Mouse (Mus musculus): ENCODE data around the gene Lkaaear1. TPM values are rescaled to one million over a fixed set of nuclear protein-coding genes. Genes with fewer than 3 reads are reported as not detected.

Gene Lkaaear1
- polyA plus RNA-seq, 1 experiment = not detected

- H3K27ac ChIP-seq (ENCODE audit: insufficient read depth, low read depth, low read length) = no peak overlapping the region
- H3K4me1 ChIP-seq (ENCODE audit: control insufficient read depth, insufficient read depth, insufficient read length, low read length) = peaks cover 3% of the 10 kb centered on the region; the same call in 1 of the 2 replicates
- H3K4me3 ChIP-seq (ENCODE audit: low read depth, low read length) = no peak overlapping the region
- 85% methylated on average over 7 of the region's 7 CpGs for WGBS
- H3K36me3 ChIP-seq (ENCODE audit: control insufficient read depth, insufficient read depth, low read length) = peaks cover 20% of the 10 kb centered on the region
- TF ChIP-seq POLR2A (IDR thresholded peaks at IDR 0.05; ENCODE audit: low read depth, low read length) (no peak), CTCF (IDR thresholded peaks at IDR 0.05; ENCODE audit: extremely low read depth, insufficient read length, insufficient replicate concordance, low read depth, low read length) (no peak)
- H3K27me3 ChIP-seq (ENCODE audit: control insufficient read depth, insufficient read depth, low read length) = peaks cover 16% of the 10 kb centered on the region
These were observed 39.7 kb downstream of the Lkaaear1 start for GRCm38 (mm10) chr2:181658528-181658927.

DNA sequence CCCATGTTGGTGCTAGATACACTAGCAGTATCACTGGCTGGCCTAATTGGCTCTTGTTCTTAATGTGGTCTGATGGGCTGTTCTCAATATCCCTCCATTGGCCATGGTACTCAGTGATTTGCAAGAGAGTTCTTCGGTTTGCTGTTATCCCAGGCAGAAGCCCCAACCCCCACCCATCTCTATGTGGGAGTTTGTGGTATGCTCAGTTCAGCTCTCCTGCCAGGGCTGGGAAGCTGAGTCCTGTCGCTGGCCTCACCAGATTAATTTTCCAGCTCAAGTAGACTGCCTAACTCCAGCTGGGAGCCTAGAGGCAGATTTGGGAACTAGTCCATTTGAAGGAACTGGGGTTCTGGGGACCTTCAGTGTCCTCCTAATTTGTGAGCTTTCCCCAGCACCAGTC, 40.8 kb downstream of the Lkaaear1 start:
- 83% methylated on average over 2 of the region's 2 CpGs for WGBS
- Histone ChIP-seq H3K4me3 (ENCODE audit: low read depth, low read length) (no peak overlapping the region), H3K27me3 (ENCODE audit: control insufficient read depth, insufficient read depth, low read length) (peaks cover 12% of the 10 kb centered on the region; the same call in 1 of the 2 replicates), H3K36me3 (ENCODE audit: control insufficient read depth, insufficient read depth, low read length) (peaks cover 22% of the 10 kb centered on the region), H3K27ac (ENCODE audit: insufficient read depth, low read depth, low read length) (no peak overlapping the region), H3K4me1 (ENCODE audit: control insufficient read depth, insufficient read depth, insufficient read length, low read length) (peaks cover 7% of the 10 kb centered on the region; the same call in 1 of the 2 replicates)
- TF ChIP-seq POLR2A (IDR thresholded peaks at IDR 0.05; ENCODE audit: low read depth, low read length) = no peak
- TF ChIP-seq CTCF (IDR thresholded peaks at IDR 0.05; ENCODE audit: extremely low read depth, insufficient read length, insufficient replicate concordance, low read depth, low read length) = no peak

DNA sequence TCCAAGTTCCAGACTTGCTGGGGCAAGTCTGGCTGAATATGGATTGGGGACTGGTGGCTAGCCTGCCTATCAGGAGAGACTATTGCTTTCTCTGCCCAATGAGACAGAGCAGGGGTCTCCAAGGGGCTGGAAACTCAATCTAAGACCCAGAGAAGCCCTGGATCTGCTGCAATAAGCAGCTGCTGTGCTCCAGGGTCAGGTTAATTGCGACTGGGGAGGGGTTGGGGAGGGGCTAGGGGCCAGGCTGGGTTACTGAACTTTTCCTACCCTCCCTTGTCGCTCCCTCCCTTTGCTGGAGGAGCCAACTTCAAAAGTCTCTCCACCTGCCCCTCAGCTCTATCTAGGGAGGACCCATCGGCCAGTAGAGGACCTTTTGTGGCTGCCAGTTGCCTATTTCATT, 41.5 kb downstream of the Lkaaear1 start, which contains the start of gene Gm29797:
Gene Gm29797 (plus strand): TSS at position 301 of the 400 bp plus-strand sequence.
- H3K36me3 ChIP-seq (ENCODE audit: control insufficient read depth, insufficient read depth, low read length) = peaks cover 28% of the 10 kb centered on the region
- 75% methylated on average over 3 of the region's 3 CpGs for WGBS
- no peak for TF ChIP-seq POLR2A (IDR thresholded peaks at IDR 0.05; ENCODE audit: low read depth, low read length)
- TF ChIP-seq CTCF (IDR thresholded peaks at IDR 0.05; ENCODE audit: extremely low read depth, insufficient read length, insufficient replicate concordance, low read depth, low read length) = no peak
- no peak within 1 kb of the TSS for H3K27ac ChIP-seq (ENCODE audit: insufficient read depth, low read depth, low read length)
- no peak within 1 kb of the TSS for H3K4me3 ChIP-seq (ENCODE audit: low read depth, low read length)
- H3K4me1 ChIP-seq (ENCODE audit: control insufficient read depth, insufficient read depth, insufficient read length, low read length) = peaks cover 11% of the 10 kb centered on the region; the same call in 1 of the 2 replicates
- H3K27me3 ChIP-seq (ENCODE audit: control insufficient read depth, insufficient read depth, low read length) = peaks cover 12% of the 10 kb centered on the region; the same call in 1 of the 2 replicates

DNA sequence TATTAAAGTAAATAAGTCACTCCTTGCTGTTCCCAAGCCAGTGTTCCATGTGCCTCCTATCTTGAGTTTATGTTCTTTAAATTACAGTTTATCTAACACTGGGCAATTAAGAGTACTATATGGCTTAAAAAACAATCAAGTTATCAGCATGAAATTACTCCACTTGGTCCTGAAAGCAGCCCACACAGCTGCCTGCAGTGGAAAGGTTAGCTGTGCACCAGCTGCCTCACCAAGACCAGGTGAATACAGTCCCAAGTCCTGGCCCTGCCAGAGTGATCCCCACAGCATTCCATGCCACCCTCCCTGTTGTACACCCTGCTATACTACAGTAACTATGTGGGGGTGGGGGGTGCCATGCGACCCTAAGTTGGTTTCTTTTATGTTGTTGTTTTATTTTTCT, 44.7 kb downstream of the Lkaaear1 start:
- H3K36me3 ChIP-seq (ENCODE audit: control insufficient read depth, insufficient read depth, low read length) = peaks cover 53% of the 10 kb centered on the region
- peaks cover 12% of the 10 kb centered on the region; the same call in 1 of the 2 replicates for H3K27me3 ChIP-seq (ENCODE audit: control insufficient read depth, insufficient read depth, low read length)
- H3K27ac ChIP-seq (ENCODE audit: insufficient read depth, low read depth, low read length) = peak overlapping the region; percentile 23; the same call in 1 of the 2 replicates
- 43% methylated on average over 1 of the region's 1 CpGs for WGBS
- H3K4me1 ChIP-seq (ENCODE audit: control insufficient read depth, insufficient read depth, insufficient read length, low read length) = peaks cover 13% of the 10 kb centered on the region; the same call in 1 of the 2 replicates
- H3K4me3 ChIP-seq (ENCODE audit: low read depth, low read length) = no peak overlapping the region
- TF ChIP-seq POLR2A (IDR thresholded peaks at IDR 0.05; ENCODE audit: low read depth, low read length) (no peak), CTCF (IDR thresholded peaks at IDR 0.05; ENCODE audit: extremely low read depth, insufficient read length, insufficient replicate concordance, low read depth, low read length) (no peak)

- no peak for TF ChIP-seq CTCF (IDR thresholded peaks at IDR 0.05; ENCODE audit: extremely low read depth, insufficient read length, insufficient replicate concordance, low read depth, low read length)
- TF ChIP-seq POLR2A (IDR thresholded peaks at IDR 0.05; ENCODE audit: low read depth, low read length) = no peak
- Histone ChIP-seq H3K27me3 (ENCODE audit: control insufficient read depth, insufficient read depth, low read length) (peaks cover 12% of the 10 kb centered on the region; the same call in 1 of the 2 replicates), H3K4me1 (ENCODE audit: control insufficient read depth, insufficient read depth, insufficient read length, low read length) (peaks cover 13% of the 10 kb centered on the region; the same call in 1 of the 2 replicates), H3K27ac (ENCODE audit: insufficient read depth, low read depth, low read length) (peak overlapping the region; percentile 79), H3K36me3 (ENCODE audit: control insufficient read depth, insufficient read depth, low read length) (peaks cover 58% of the 10 kb centered on the region), H3K4me3 (ENCODE audit: low read depth, low read length) (no peak overlapping the region)
These were observed 45.2 kb downstream of the Lkaaear1 start for GRCm38 (mm10) chr2:181653065-181653464.

DNA sequence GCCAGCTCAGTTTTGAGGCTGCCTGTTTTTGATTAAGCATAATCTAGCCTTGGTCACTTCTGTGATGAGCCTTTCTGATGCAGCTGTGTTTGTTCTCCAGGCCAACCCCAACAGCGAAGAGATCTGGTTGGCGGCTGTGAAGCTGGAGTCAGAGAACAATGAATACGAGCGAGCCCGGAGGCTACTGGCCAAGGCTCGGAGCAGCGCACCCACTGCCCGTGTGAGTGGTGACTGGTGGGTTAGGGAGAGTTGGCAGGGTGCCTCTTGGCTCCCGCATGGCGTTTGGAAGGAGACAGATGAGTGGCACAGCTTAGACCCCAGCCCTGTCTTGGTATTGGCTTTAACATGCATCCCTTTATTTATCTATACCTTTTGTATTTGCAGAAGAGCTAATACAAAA, 49.3 kb downstream of the Lkaaear1 start:
- H3K4me3 ChIP-seq (ENCODE audit: low read depth, low read length) = no peak overlapping the region
- TF ChIP-seq POLR2A (IDR thresholded peaks at IDR 0.05; ENCODE audit: low read depth, low read length) = no peak
- no peak for TF ChIP-seq CTCF (IDR thresholded peaks at IDR 0.05; ENCODE audit: extremely low read depth, insufficient read length, insufficient replicate concordance, low read depth, low read length)
- peaks cover 55% of the 10 kb centered on the region for H3K36me3 ChIP-seq (ENCODE audit: control insufficient read depth, insufficient read depth, low read length)
- H3K27me3 ChIP-seq (ENCODE audit: control insufficient read depth, insufficient read depth, low read length) = no peaks in the 10 kb centered on the region
- H3K4me1 ChIP-seq (ENCODE audit: control insufficient read depth, insufficient read depth, insufficient read length, low read length) = peaks cover 21% of the 10 kb centered on the region
- 94% methylated on average over 10 of the region's 10 CpGs for WGBS
- H3K27ac ChIP-seq (ENCODE audit: insufficient read depth, low read depth, low read length) = no peak overlapping the region

Other genes with a start within 250 kb of the Lkaaear1 start
- 1.5 and 1.6 TPM in 2 replicates for gene Zbtb46, start 239.0 kb downstream of the Lkaaear1 start, polyA plus RNA-seq (2012; rRNA removed)
- gene Abhd16b, start 205.2 kb downstream of the Lkaaear1 start, polyA plus RNA-seq (2012; rRNA removed) = not detected in 2 replicates
- 14.6 and 27.3 TPM in 2 replicates for gene Tpd52l2, start 201.3 kb downstream of the Lkaaear1 start, polyA plus RNA-seq (2012; rRNA removed)
- 20.6 and 48.2 TPM in 2 replicates for gene Dnajc5, start 178.0 kb downstream of the Lkaaear1 start, polyA plus RNA-seq (2012; rRNA removed)
- 96.9 and 149 TPM in 2 replicates for gene Uckl1, start 113.5 kb downstream of the Lkaaear1 start, polyA plus RNA-seq (2012; rRNA removed)
- gene Prpf6, start 106.6 kb downstream of the Lkaaear1 start, polyA plus RNA-seq (2012; rRNA removed) = 4.9 and 10.4 TPM in 2 replicates
- gene Zfp512b, start 105.6 kb downstream of the Lkaaear1 start, polyA plus RNA-seq (2012; rRNA removed) = 12.7 and 15.7 TPM in 2 replicates
- 13.6 and 26.0 TPM in 2 replicates for gene Samd10, start 99.2 kb downstream of the Lkaaear1 start, polyA plus RNA-seq (2012; rRNA removed)
- 0.29 and 0.42 TPM in 2 replicates for gene Gm29797, start 41.4 kb downstream of the Lkaaear1 start, polyA plus RNA-seq (2012; rRNA removed)
- 39.0 and 59.8 TPM in 2 replicates for gene Sox18, start 26.8 kb downstream of the Lkaaear1 start, polyA plus RNA-seq (2012; rRNA removed)
- 4.3 and 5.2 TPM in 2 replicates for gene Tcea2, start 18.1 kb downstream of the Lkaaear1 start, polyA plus RNA-seq (2012; rRNA removed)
- 19.9 and 24.1 TPM in 2 replicates for gene Rgs19, start 4.5 kb downstream of the Lkaaear1 start, polyA plus RNA-seq (2012; rRNA removed)
- 0.11 and 0.19 TPM in 2 replicates for gene Oprl1, start 16.6 kb upstream of the Lkaaear1 start, polyA plus RNA-seq (2012; rRNA removed)
- 0.63 and 0.77 TPM in 2 replicates for gene Myt1, start 64.9 kb upstream of the Lkaaear1 start, polyA plus RNA-seq (2012; rRNA removed)
- gene Pcmtd2, start 139.4 kb upstream of the Lkaaear1 start, polyA plus RNA-seq (2012; rRNA removed) = 4.5 and 7.6 TPM in 2 replicates
- 1.4 and 1.5 TPM in 2 replicates for gene Polr3k, start 165.9 kb upstream of the Lkaaear1 start, polyA plus RNA-seq (2012; rRNA removed)

Measured in small intestine, adult 2 months (tissue).